Mouse (Mus musculus): ENCODE measurements at regions not wholly inside any gene's neighbourhood (a gene's known extent, or its start where the extent isn't known, plus 50 kb on each side); places are given as distances from the start of the nearest gene placed in this dataset.

GRCm38 (mm10) chr16:49985082-49986076 lies 185.0 kb downstream of the Cd47 start:
- H3K27ac ChIP-seq (replicated peaks), result no peak overlapping the region

GRCm38 (mm10) chr16:49986954-49987353 lies 186.6 kb downstream of the Cd47 start:
- Histone ChIP-seq H3K36me3 (replicated peaks) (no peaks in the 10 kb centered on the region), H3K27ac (replicated peaks) (no peak overlapping the region), H3K4me3 (no peak overlapping the region), H3K9me3 (no peaks in the 10 kb centered on the region), H3K4me1 (no peaks in the 10 kb centered on the region), H3K27me3 (replicated peaks; ENCODE audit: low read depth, poor library complexity, severe bottlenecking) (no peaks in the 10 kb centered on the region)
- DNase-seq (ENCODE audit: low spot score), result no peak
- 89% methylated on average over 6 of the region's 6 CpGs for WGBS

More at GRCm38 (mm10) chr16:49985082-49986076, 185.0 kb downstream of the Cd47 start:
- no peak for DNase-seq (ENCODE audit: low spot score)
- 72% methylated on average over 14 of the region's 14 CpGs for WGBS
- H3K9me3 ChIP-seq, result no peaks in the 10 kb centered on the region
- H3K27me3 ChIP-seq (replicated peaks; ENCODE audit: low read depth, poor library complexity, severe bottlenecking), result 0 out of 2 replicates have a peak, but pooled peaks cover under 1% of the 10 kb centered on the region
- H3K36me3 ChIP-seq (replicated peaks), result no peaks in the 10 kb centered on the region
- H3K4me1 ChIP-seq, result no peaks in the 10 kb centered on the region
- H3K4me3 ChIP-seq, result no peak overlapping the region

- no peaks in the 10 kb centered on the region for H3K9me3 ChIP-seq
- H3K27me3 ChIP-seq (replicated peaks; ENCODE audit: low read depth, poor library complexity, severe bottlenecking), result no peaks in the 10 kb centered on the region
- no peaks in the 10 kb centered on the region for H3K36me3 ChIP-seq (replicated peaks)
- WGBS, result 88% methylated on average over 3 of the region's 3 CpGs
- 0 out of 2 replicates have a peak, but pooled peaks cover 5% of the 10 kb centered on the region for H3K4me1 ChIP-seq
- DNase-seq (ENCODE audit: low spot score), result no peak
- H3K4me3 ChIP-seq, result no peak overlapping the region
- no peak overlapping the region for H3K27ac ChIP-seq (replicated peaks)
Measured at GRCm38 (mm10) chr16:49995822-49996221, 195.5 kb downstream of the Cd47 start.

GRCm38 (mm10) chr16:49996593-49996992 lies 196.3 kb downstream of the Cd47 start:
- Histone ChIP-seq H3K4me1 (0 out of 2 replicates have a peak, but pooled peaks cover 5% of the 10 kb centered on the region), H3K27ac (replicated peaks) (no peak overlapping the region), H3K36me3 (replicated peaks) (no peaks in the 10 kb centered on the region), H3K9me3 (no peaks in the 10 kb centered on the region), H3K4me3 (no peak overlapping the region), H3K27me3 (replicated peaks; ENCODE audit: low read depth, poor library complexity, severe bottlenecking) (no peaks in the 10 kb centered on the region)
- DNase-seq (ENCODE audit: low spot score), result no peak
- WGBS, result 91% methylated on average over 5 of the region's 5 CpGs

DNA sequence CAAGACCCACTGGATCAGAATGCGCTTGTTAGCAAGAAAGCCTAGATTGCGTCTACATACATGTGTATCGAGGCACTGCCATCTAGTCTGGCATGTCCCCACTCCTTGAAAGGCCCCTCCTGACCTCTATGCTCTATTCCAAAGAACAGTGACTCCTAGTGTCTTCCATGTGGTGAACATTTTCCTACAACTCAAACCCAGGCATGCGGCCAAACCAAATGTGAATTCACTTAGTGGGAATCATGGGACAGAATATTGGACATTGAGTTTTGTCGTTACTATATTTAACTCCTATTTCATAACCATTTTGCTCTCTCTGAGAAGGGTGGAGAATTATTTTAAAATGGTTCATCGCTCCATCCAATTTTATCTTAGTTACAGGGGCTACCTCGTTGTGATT lies 196.7 kb downstream of the Cd47 start:
- WGBS, result 92% methylated on average over 7 of the region's 7 CpGs
- H3K4me3 ChIP-seq, result no peak overlapping the region

GRCm38 (mm10) chr16:50000805-50001204 lies 200.5 kb downstream of the Cd47 start:
- Histone ChIP-seq H3K27me3 (replicated peaks; ENCODE audit: low read depth, poor library complexity, severe bottlenecking) (no peaks in the 10 kb centered on the region), H3K27ac (replicated peaks) (no peak overlapping the region), H3K36me3 (replicated peaks) (no peaks in the 10 kb centered on the region), H3K9me3 (no peaks in the 10 kb centered on the region), H3K4me3 (no peak overlapping the region), H3K4me1 (0 out of 2 replicates have a peak, but pooled peaks cover 5% of the 10 kb centered on the region)
- no peak for DNase-seq (ENCODE audit: low spot score)
- WGBS, result 62% methylated on average over 4 of the region's 4 CpGs

More for the DNA sequence above, 196.7 kb downstream of the Cd47 start:
- Histone ChIP-seq H3K4me1 (0 out of 2 replicates have a peak, but pooled peaks cover 5% of the 10 kb centered on the region), H3K27me3 (replicated peaks; ENCODE audit: low read depth, poor library complexity, severe bottlenecking) (no peaks in the 10 kb centered on the region), H3K9me3 (no peaks in the 10 kb centered on the region), H3K36me3 (replicated peaks) (no peaks in the 10 kb centered on the region), H3K27ac (replicated peaks) (no peak overlapping the region)
- no peak for DNase-seq (ENCODE audit: low spot score)

GRCm38 (mm10) chr16:50001662-50002455 lies 201.5 kb downstream of the Cd47 start:
- DNase-seq (ENCODE audit: low spot score), result no peak

GRCm38 (mm10) chr16:50002456-50002788 lies 202.1 kb downstream of the Cd47 start:
- Histone ChIP-seq H3K27ac (replicated peaks) (no peak overlapping the region), H3K4me1 (0 out of 2 replicates have a peak, but pooled peaks cover 5% of the 10 kb centered on the region), H3K27me3 (replicated peaks; ENCODE audit: low read depth, poor library complexity, severe bottlenecking) (no peaks in the 10 kb centered on the region), H3K4me3 (no peak overlapping the region), H3K9me3 (no peaks in the 10 kb centered on the region), H3K36me3 (replicated peaks) (no peaks in the 10 kb centered on the region)
- WGBS, result 75% methylated on average over 3 of the region's 3 CpGs
- no peak for DNase-seq (ENCODE audit: low spot score)

More at GRCm38 (mm10) chr16:50001662-50002455, 201.5 kb downstream of the Cd47 start:
- H3K9me3 ChIP-seq, result no peaks in the 10 kb centered on the region
- 64% methylated on average over 3 of the region's 3 CpGs for WGBS
- H3K27ac ChIP-seq (replicated peaks), result no peak overlapping the region
- H3K36me3 ChIP-seq (replicated peaks), result no peaks in the 10 kb centered on the region
- H3K27me3 ChIP-seq (replicated peaks; ENCODE audit: low read depth, poor library complexity, severe bottlenecking), result no peaks in the 10 kb centered on the region
- no peak overlapping the region for H3K4me3 ChIP-seq
- 0 out of 2 replicates have a peak, but pooled peaks cover 5% of the 10 kb centered on the region for H3K4me1 ChIP-seq

DNA sequence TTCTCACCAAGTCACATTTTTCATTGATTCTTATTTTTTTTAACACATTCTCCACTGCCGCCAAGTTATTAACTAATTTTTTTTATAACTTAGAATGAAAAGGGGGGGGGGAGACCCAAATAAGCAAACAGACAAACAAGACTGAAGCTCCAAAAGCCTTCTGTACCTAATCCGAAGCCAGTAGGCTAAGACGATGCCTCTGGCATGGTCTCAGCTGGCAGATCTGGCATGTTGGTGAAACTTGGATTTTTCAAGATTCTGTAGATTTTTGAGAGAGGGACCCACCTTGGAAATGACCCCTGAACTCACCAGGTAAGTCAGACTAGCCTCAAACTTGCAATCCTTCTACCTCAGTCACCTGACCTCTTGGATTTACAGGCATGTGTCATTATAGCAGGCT lies 208.7 kb downstream of the Cd47 start:
- H3K27ac ChIP-seq (replicated peaks), result no peak overlapping the region
- WGBS, result 91% methylated on average over 3 of the region's 3 CpGs
- H3K36me3 ChIP-seq (replicated peaks), result no peaks in the 10 kb centered on the region
- no peaks in the 10 kb centered on the region for H3K4me1 ChIP-seq
- no peak for DNase-seq (ENCODE audit: low spot score)
- H3K27me3 ChIP-seq (replicated peaks; ENCODE audit: low read depth, poor library complexity, severe bottlenecking), result no peaks in the 10 kb centered on the region
- no peak overlapping the region for H3K4me3 ChIP-seq
- no peaks in the 10 kb centered on the region for H3K9me3 ChIP-seq

GRCm38 (mm10) chr16:50009542-50009941 lies 209.2 kb downstream of the Cd47 start:
- Histone ChIP-seq H3K36me3 (replicated peaks) (no peaks in the 10 kb centered on the region), H3K27ac (replicated peaks) (no peak overlapping the region), H3K27me3 (replicated peaks; ENCODE audit: low read depth, poor library complexity, severe bottlenecking) (no peaks in the 10 kb centered on the region), H3K4me1 (no peaks in the 10 kb centered on the region), H3K4me3 (no peak overlapping the region), H3K9me3 (no peaks in the 10 kb centered on the region)
- no peak for DNase-seq (ENCODE audit: low spot score)
- 67% methylated on average over 6 of the region's 6 CpGs for WGBS

DNA sequence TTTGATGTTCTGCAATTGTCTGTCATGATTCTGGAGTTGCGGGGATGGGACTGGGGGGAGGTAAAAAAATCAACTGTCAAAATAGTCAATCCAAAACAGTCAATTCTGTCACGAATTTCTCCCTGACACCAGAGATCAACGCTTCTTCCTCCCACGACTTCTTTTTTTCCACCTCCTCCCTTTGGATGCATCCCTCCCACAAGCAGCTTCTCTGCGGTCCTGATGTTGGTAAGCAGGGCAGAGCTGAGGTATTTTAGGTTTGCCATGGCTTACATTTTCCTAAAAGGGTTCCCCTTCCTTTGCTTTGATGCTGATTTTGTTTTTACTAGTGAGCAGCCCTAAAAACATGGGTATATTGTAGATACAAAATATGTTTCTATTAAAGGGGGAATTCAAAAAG lies 209.7 kb downstream of the Cd47 start:
- Histone ChIP-seq H3K4me3 (no peak overlapping the region), H3K27ac (replicated peaks) (no peak overlapping the region), H3K27me3 (replicated peaks; ENCODE audit: low read depth, poor library complexity, severe bottlenecking) (no peaks in the 10 kb centered on the region), H3K36me3 (replicated peaks) (no peaks in the 10 kb centered on the region), H3K9me3 (no peaks in the 10 kb centered on the region), H3K4me1 (no peaks in the 10 kb centered on the region)
- WGBS, result 82% methylated on average over 5 of the region's 5 CpGs
- no peak for DNase-seq (ENCODE audit: low spot score)

DNA sequence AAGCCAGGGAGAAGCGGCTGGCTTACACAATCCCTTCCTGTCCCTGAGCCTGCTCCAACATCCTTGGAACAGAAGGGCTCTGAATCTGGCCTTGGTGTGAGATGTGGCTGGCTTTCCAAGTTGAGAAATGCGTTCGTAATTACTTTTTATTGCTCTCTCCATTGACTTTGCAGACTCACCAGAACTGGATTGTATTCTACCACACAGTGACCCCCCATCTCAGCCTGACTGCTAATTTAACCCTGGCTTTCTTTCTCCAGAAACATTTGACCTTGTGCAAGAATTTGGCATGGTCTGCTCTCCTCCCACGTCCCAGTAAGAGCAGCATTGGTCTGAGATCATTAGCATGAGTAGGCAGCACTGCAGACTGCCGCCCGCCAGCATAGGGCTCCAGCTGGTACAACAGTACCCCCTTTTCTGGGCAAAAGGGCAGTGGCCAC lies 210.2 kb downstream of the Cd47 start:
- no peak for DNase-seq (ENCODE audit: low spot score)
- 77% methylated on average over 6 of the region's 6 CpGs for WGBS
- Histone ChIP-seq H3K27ac (replicated peaks) (no peak overlapping the region), H3K4me3 (no peak overlapping the region), H3K27me3 (replicated peaks; ENCODE audit: low read depth, poor library complexity, severe bottlenecking) (no peaks in the 10 kb centered on the region), H3K9me3 (no peaks in the 10 kb centered on the region), H3K4me1 (no peaks in the 10 kb centered on the region), H3K36me3 (replicated peaks) (no peaks in the 10 kb centered on the region)

Data from embryonic facial prominence, embryonic 10.5 days (tissue).